Mouse (Mus musculus) heart, adult 2 months (tissue): ENCODE data around the gene Gm45837.

ENCODE experiments used
- CTCF ChIP-seq: fragments of 200-600 bp; IDR thresholded peaks from 2 replicates; pipeline ENCODE4 v1.8.1; 2022; ENCODE audit warnings: antibody characterized with exemption, mild to moderate bottlenecking, moderate library complexity
- POLR2A ChIP-seq: fragments of 200-500 bp; IDR thresholded peaks from 2 replicates; pipeline ENCODE4 v1.6.1; 2011; ENCODE audit warnings: mild to moderate bottlenecking, low read depth, low read length, control low read depth; ENCODE audit not compliant: insufficient read depth

DNA sequence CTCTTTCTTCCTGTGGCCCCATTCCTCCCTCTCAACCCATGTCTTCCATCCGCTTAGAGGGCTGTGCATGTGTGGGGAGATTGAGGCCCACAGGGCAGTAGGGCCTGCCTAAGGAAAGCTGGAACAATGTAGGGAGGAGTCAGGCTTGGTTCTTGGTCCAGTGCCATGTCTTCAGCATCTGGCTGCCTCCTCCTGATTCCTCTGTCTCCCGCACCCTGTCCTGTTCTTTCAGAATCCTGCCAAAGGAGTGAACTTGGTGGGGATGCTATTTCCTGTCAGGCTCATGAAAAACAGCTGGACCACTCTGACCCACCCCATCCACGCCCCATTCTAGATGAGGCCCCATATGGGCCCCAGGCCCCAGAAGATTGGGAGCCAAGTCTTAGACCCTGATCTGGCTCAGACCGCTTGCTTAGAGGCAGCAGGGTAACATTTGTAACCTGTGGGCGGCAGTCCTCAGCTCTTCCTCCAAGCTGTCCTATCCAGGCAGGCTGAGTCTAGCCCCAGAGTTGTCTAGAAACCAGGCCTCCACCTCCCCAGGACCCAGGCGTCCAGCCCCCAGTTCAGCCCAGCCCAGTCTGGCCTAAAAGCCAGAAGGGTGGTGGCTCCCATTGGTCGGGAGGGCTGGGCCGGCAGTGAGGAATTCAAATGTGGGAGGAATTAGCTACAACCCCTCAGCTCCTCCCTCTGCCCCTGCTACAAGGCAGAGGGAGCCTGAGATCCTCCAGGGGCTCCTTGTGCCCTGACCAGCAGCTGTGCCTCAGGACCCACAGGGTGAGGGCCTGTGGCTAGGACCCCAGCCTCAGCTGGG lies 16.8 kb upstream of the Gm45837 start:
- TF ChIP-seq CTCF (no peak), POLR2A (peak; percentile 77)
